Mouse (Mus musculus) intestine, embryonic 15.5 days (tissue): ENCODE data around the gene Tppp2. TPM values are rescaled to one million over a fixed set of nuclear protein-coding genes. Genes with fewer than 3 reads are reported as not detected.

Experiments
- ATAC-seq: fragments of 200-750 bp; cut with Nextera tagmentation; 2 replicates; pipeline ENCODE4 v1.8.0; 2017; ENCODE audit warnings: moderate TSS enrichment, moderate library complexity
- H3K27ac ChIP-seq: fragments of 300-500 bp; sonication (generic); 2 replicates; pipeline ENCODE4 v1.5.1; 2015; ENCODE audit warnings: mild to moderate bottlenecking, inconsistent platforms
- H3K27me3 ChIP-seq: fragments of 300-500 bp; sonication (generic); replicated peaks from 2 replicates; pipeline ENCODE4 v1.6.1; 2015; ENCODE audit warnings: inconsistent platforms
- H3K36me3 ChIP-seq: fragments of 300-500 bp; sonication (generic); 2 replicates; pipeline ENCODE4 v1.6.1; 2015; ENCODE audit warnings: inconsistent platforms
- H3K4me1 ChIP-seq: fragments of 300-500 bp; sonication (generic); replicated peaks from 2 replicates; pipeline ENCODE4 v1.6.1; 2015; ENCODE audit warnings: inconsistent platforms
- H3K4me2 ChIP-seq: fragments of 300-500 bp; sonication (generic); replicated peaks from 2 replicates; pipeline ENCODE4 v1.6.1; 2015; ENCODE audit warnings: mild to moderate bottlenecking, inconsistent platforms
- H3K4me3 ChIP-seq: fragments of 300-500 bp; sonication (generic); replicated peaks from 2 replicates; pipeline ENCODE4 v1.5.1; 2015; ENCODE audit warnings: inconsistent platforms
- H3K9ac ChIP-seq: fragments of 300-500 bp; sonication (generic); 2 replicates; pipeline ENCODE4 v1.6.1; 2015; ENCODE audit warnings: inconsistent platforms
- H3K9me3 ChIP-seq: fragments of 300-500 bp; sonication (generic); 2 replicates; pipeline ENCODE4 v1.6.1; 2016; ENCODE audit warnings: inconsistent platforms
- WGBS: fragments of 180-500 bp; shearing (Covaris S2); methylation state at CpG from one replicate; pipeline ENCODE4 v1.1.7; 2015; 5-methylcytosine and 5-hydroxymethylcytosine counted together
- polyA plus RNA-seq: library from polyadenylated mRNA; unstranded; fragments of >200 nt; fragmentation: Nextera tagmentation; extraction: Ambion mirVana; gene quantifications from 2 replicates; pipeline ENCODE4 v1.2.1, GENCODE M21; 2015

The Tppp2 gene
- polyA plus RNA-seq, 1 experiment from 2014 or later: not detected

GRCm38 (mm10) chr14:51929968-51930367 is 11.7 kb downstream of the Tppp2 start:
- Histone ChIP-seq H3K4me2 (no peak overlapping the region), H3K4me3 (no peak overlapping the region), H3K36me3 (no peaks in the 10 kb centered on the region), H3K27ac (peak overlapping the region; percentile 5; the same call in 1 of the 2 replicates), H3K9ac (no peak overlapping the region), H3K27me3 (no peaks in the 10 kb centered on the region), H3K4me1 (peaks cover 8% of the 10 kb centered on the region; the same call in 1 of the 2 replicates), H3K9me3 (no peaks in the 10 kb centered on the region)
- 44% methylated on average over 9 of the region's 9 CpGs for WGBS
- ATAC-seq: no peak

GRCm38 (mm10) chr14:51930824-51931223 is 12.6 kb downstream of the Tppp2 start:
- Histone ChIP-seq H3K4me2 (no peak overlapping the region), H3K27ac (no peak overlapping the region), H3K4me1 (peaks cover 8% of the 10 kb centered on the region; the same call in 1 of the 2 replicates), H3K27me3 (no peaks in the 10 kb centered on the region), H3K4me3 (no peak overlapping the region), H3K9ac (no peak overlapping the region), H3K36me3 (no peaks in the 10 kb centered on the region), H3K9me3 (no peaks in the 10 kb centered on the region)
- ATAC-seq: peak; percentile 75
- 29% methylated on average over 5 of the region's 5 CpGs for WGBS

GRCm38 (mm10) chr14:51932092-51933020 is 14.1 kb downstream of the Tppp2 start:
- Histone ChIP-seq H3K36me3 (no peaks in the 10 kb centered on the region), H3K27ac (peak overlapping the region; percentile 76), H3K9ac (no peak overlapping the region), H3K9me3 (no peaks in the 10 kb centered on the region), H3K4me3 (no peak overlapping the region), H3K4me2 (0 out of 2 replicates have a peak overlapping the region, but pooled peaks have one; percentile 11), H3K4me1 (peaks cover 8% of the 10 kb centered on the region; the same call in 1 of the 2 replicates), H3K27me3 (no peaks in the 10 kb centered on the region)
- 31% methylated on average over 10 of the region's 10 CpGs for WGBS
- peak; percentile 84 for ATAC-seq

GRCm38 (mm10) chr14:51939005-51939404 is 20.8 kb downstream of the Tppp2 start:
- H3K4me1 ChIP-seq: 0 out of 2 replicates have a peak, but pooled peaks cover 4% of the 10 kb centered on the region
- H3K9ac ChIP-seq: no peak overlapping the region
- ATAC-seq: no peak
- no peaks in the 10 kb centered on the region for H3K9me3 ChIP-seq
- 86% methylated on average over 9 of the region's 9 CpGs for whole genome bisulfite sequencing
- no peaks in the 10 kb centered on the region for H3K36me3 ChIP-seq
- H3K4me2 ChIP-seq: no peak overlapping the region
- H3K27ac ChIP-seq: no peak overlapping the region
- no peaks in the 10 kb centered on the region for H3K27me3 ChIP-seq
- no peak overlapping the region for H3K4me3 ChIP-seq

GRCm38 (mm10) chr14:51940944-51941560 is 22.8 kb downstream of the Tppp2 start:
- no peak overlapping the region for H3K9ac ChIP-seq
- WGBS: 37% methylated on average over 8 of the region's 8 CpGs

GRCm38 (mm10) chr14:51941577-51941976 is 23.4 kb downstream of the Tppp2 start:
- Histone ChIP-seq H3K4me3 (no peak overlapping the region), H3K9me3 (no peaks in the 10 kb centered on the region), H3K4me2 (0 out of 2 replicates have a peak overlapping the region, but pooled peaks have one; percentile 28), H3K27ac (0 out of 2 replicates have a peak overlapping the region, but pooled peaks have one; percentile 6), H3K27me3 (no peaks in the 10 kb centered on the region), H3K9ac (no peak overlapping the region), H3K4me1 (0 out of 2 replicates have a peak, but pooled peaks cover 4% of the 10 kb centered on the region), H3K36me3 (no peaks in the 10 kb centered on the region)
- ATAC-seq: peak; percentile 25; the same call in 1 of the 2 replicates
- WGBS: 66% methylated on average over 9 of the region's 9 CpGs

More at GRCm38 (mm10) chr14:51940944-51941560, 22.8 kb downstream of the Tppp2 start:
- H3K4me1 ChIP-seq: 0 out of 2 replicates have a peak, but pooled peaks cover 4% of the 10 kb centered on the region
- H3K36me3 ChIP-seq: no peaks in the 10 kb centered on the region
- H3K4me2 ChIP-seq: 0 out of 2 replicates have a peak overlapping the region, but pooled peaks have one; percentile 28
- H3K4me3 ChIP-seq: no peak overlapping the region
- no peaks in the 10 kb centered on the region for H3K27me3 ChIP-seq
- peak; percentile 72 for ATAC-seq
- H3K9me3 ChIP-seq: no peaks in the 10 kb centered on the region
- H3K27ac ChIP-seq: 0 out of 2 replicates have a peak overlapping the region, but pooled peaks have one; percentile 6

- H3K36me3 ChIP-seq: no peaks in the 10 kb centered on the region
- H3K4me3 ChIP-seq: no peak overlapping the region
- WGBS: 60% methylated on average over 7 of the region's 7 CpGs
- H3K9me3 ChIP-seq: no peaks in the 10 kb centered on the region
- no peak overlapping the region for H3K27ac ChIP-seq
- 0 out of 2 replicates have a peak, but pooled peaks cover 4% of the 10 kb centered on the region for H3K4me1 ChIP-seq
- H3K9ac ChIP-seq: no peak overlapping the region
- H3K27me3 ChIP-seq: no peaks in the 10 kb centered on the region
- H3K4me2 ChIP-seq: no peak overlapping the region
- no peak for ATAC-seq
These were observed 24.0 kb downstream of the Tppp2 start for GRCm38 (mm10) chr14:51942236-51942635.

- Histone ChIP-seq H3K4me1 (0 out of 2 replicates have a peak, but pooled peaks cover 4% of the 10 kb centered on the region), H3K4me2 (no peak overlapping the region), H3K9ac (no peak overlapping the region), H3K27me3 (no peaks in the 10 kb centered on the region), H3K36me3 (no peaks in the 10 kb centered on the region), H3K9me3 (no peaks in the 10 kb centered on the region), H3K27ac (no peak overlapping the region), H3K4me3 (no peak overlapping the region)
- WGBS: 71% methylated on average over 6 of the region's 6 CpGs
- no peak for ATAC-seq
These were observed 25.1 kb downstream of the Tppp2 start for GRCm38 (mm10) chr14:51943336-51943735.

GRCm38 (mm10) chr14:51960316-51960715 is 42.1 kb downstream of the Tppp2 start:
- WGBS: 74% methylated on average over 2 of the region's 2 CpGs
- ATAC-seq: peak; percentile 41; the same call in 1 of the 2 replicates
- Histone ChIP-seq H3K9me3 (no peaks in the 10 kb centered on the region), H3K27me3 (no peaks in the 10 kb centered on the region), H3K9ac (no peak overlapping the region), H3K4me2 (no peak overlapping the region), H3K4me3 (no peak overlapping the region), H3K27ac (no peak overlapping the region), H3K36me3 (no peaks in the 10 kb centered on the region), H3K4me1 (no peaks in the 10 kb centered on the region)

GRCm38 (mm10) chr14:51967400-51967799 is 49.2 kb downstream of the Tppp2 start:
- 53% methylated on average over 3 of the region's 3 CpGs for WGBS
- H3K4me1 ChIP-seq: no peaks in the 10 kb centered on the region
- no peak overlapping the region for H3K27ac ChIP-seq
- H3K9me3 ChIP-seq: no peaks in the 10 kb centered on the region
- H3K9ac ChIP-seq: no peak overlapping the region
- H3K27me3 ChIP-seq: no peaks in the 10 kb centered on the region
- no peak overlapping the region for H3K4me2 ChIP-seq
- H3K36me3 ChIP-seq: no peaks in the 10 kb centered on the region
- ATAC-seq: no peak
- no peak overlapping the region for H3K4me3 ChIP-seq
